Mouse (Mus musculus): ENCODE measurements around the gene Apod.

DNA sequence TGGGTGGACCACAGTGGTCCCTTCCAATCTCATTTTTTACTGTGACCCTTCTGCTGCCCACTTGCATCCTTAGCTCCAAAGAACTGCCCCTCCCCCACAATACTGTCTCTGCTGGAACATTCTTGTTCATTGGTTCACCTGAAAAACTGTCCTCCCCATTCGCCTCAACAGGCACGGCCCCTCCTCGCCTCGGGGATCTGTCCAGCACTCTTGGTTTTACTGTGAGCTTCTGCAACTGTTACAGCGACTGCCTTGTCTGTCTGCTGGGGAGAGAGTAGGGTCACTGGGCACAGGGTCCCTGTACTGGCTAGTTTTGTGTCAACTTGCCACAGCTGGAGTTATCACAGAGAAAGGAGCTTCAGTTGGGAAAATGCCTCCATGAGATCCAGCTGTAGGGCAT is 24.7 kb upstream of the Apod start:
- TF ChIP-seq CTCF (IDR thresholded peaks at IDR 0.05; ENCODE audit: low read depth) (no peak), EP300 (IDR thresholded peaks at IDR 0.05; ENCODE audit: low read depth) (no peak)
